ENCODE assay signal across 8 mouse cellular contexts in genomic region chr17:84837780-84838179, GRCm38 (mm10). TPM values are rescaled to one million over a fixed set of nuclear protein-coding genes. Genes with fewer than 3 reads are reported as not detected.
DNase-seq lines count a peak whose midpoint lies in the region; ATAC-seq and TF ChIP-seq lines count a peak whose summit lies in the region.

No protein-coding gene starts in this region.

- no peaks in the 10 kb centered on the region for H3K9me3 ChIP-seq in forebrain, postnatal 0 days (ENCODE audit: low read length)
- H3K9me3 ChIP-seq in hindbrain, embryonic 15.5 days = no peaks in the 10 kb centered on the region

- WGBS in forebrain, postnatal 0 days = 1% methylated on average over 3 of the region's 3 CpGs
- 1% methylated on average over 3 of the region's 3 CpGs for WGBS in hindbrain, embryonic 15.5 days

- H3K4me1 ChIP-seq in forebrain, postnatal 0 days (ENCODE audit: insufficient read depth) = no peaks in the 10 kb centered on the region
- H3K4me1 ChIP-seq in hindbrain, embryonic 15.5 days (replicated peaks) = no peaks in the 10 kb centered on the region

- peak; percentile 86 for DNase-seq in NIH3T3 (ENCODE audit: low read depth)
- DNase-seq in cerebellum, adult 18-20 months = peak; percentile 77 to 85
- DNase-seq in forebrain, postnatal 0 days = peak; percentile 86
- peak; percentile 75 to 80 for DNase-seq in layer of hippocampus, postnatal 14 days (ENCODE audit: low spot score in 2 of 2)
- peak; percentile 71 for DNase-seq in lung, postnatal 25 days (ENCODE audit: low spot score)
- DNase-seq in retina, postnatal 1 day = peak; percentile 86
- peak; percentile 62 for DNase-seq in urinary bladder, postnatal 14 days (ENCODE audit: low spot score)

- no peaks in the 10 kb centered on the region for H3K27me3 ChIP-seq in forebrain, postnatal 0 days (ENCODE audit: insufficient read depth, low read length)
- H3K27me3 ChIP-seq in hindbrain, embryonic 15.5 days = no peaks in the 10 kb centered on the region

- H3K4me3 ChIP-seq in forebrain, postnatal 0 days (ENCODE audit: low read depth, low read length) = no peak overlapping the region
- H3K4me3 ChIP-seq in hindbrain, embryonic 15.5 days = no peak overlapping the region

- no peak overlapping the region for H3K27ac ChIP-seq in forebrain, postnatal 0 days (ENCODE audit: low read depth, low read length)
- no peak overlapping the region for H3K27ac ChIP-seq in hindbrain, embryonic 15.5 days (replicated peaks)

- ATAC-seq in forebrain, postnatal 0 days = peak; percentile 66
- peak; percentile 59; the same call in 1 of the 2 replicates for ATAC-seq in hindbrain, embryonic 15.5 days (ENCODE audit: low FRiP score, low read depth)

- no peaks in the 10 kb centered on the region for H3K36me3 ChIP-seq in forebrain, postnatal 0 days (ENCODE audit: insufficient read depth)
- H3K36me3 ChIP-seq in hindbrain, embryonic 15.5 days = no peaks in the 10 kb centered on the region

- TF ChIP-seq CTCF in forebrain, postnatal 0 days (IDR thresholded peaks at IDR 0.05; ENCODE audit: low read depth) = peak; percentile 91

- H3K4me2 ChIP-seq in forebrain, postnatal 0 days (ENCODE audit: low read depth) = no peak overlapping the region
- no peak overlapping the region for H3K4me2 ChIP-seq in hindbrain, embryonic 15.5 days

- H3K9ac ChIP-seq in forebrain, postnatal 0 days = no peak overlapping the region
- H3K9ac ChIP-seq in hindbrain, embryonic 15.5 days = no peak overlapping the region

RNA-seq across cellular contexts. Expression of gene Lrpprc, which starts 47.2 kb away (rescaled TPM):
- 66.9 and 76.7 TPM in 2 replicates for total RNA-seq in forebrain, postnatal 0 days (2014; rRNA removed)
- 25.7 and 36.7 TPM in 2 replicates for polyA plus RNA-seq in forebrain, postnatal 0 days (2015; fragmentation: Nextera tagmentation; extraction: Ambion mirVana)
- 46.3 and 47.0 TPM in 2 replicates for polyA plus RNA-seq in hindbrain, embryonic 15.5 days (2015; fragmentation: Nextera tagmentation; extraction: Ambion mirVana)
- 10 to 100 TPM; 63.5 to 66.1 TPM for total RNA-seq in layer of hippocampus, postnatal 14 days (2021)
